Mouse (Mus musculus): Measurements from ENCODE around the gene Myt1l.
A peak's percentile ranks its signal among the peaks of the same experiment; 100 is the strongest.

Gene Myt1l

GRCm38 (mm10) chr12:29569311-29569710 lies 41.1 kb downstream of the Myt1l start:
- DNase-seq, result no peak

- DNase-seq, result peak in 1 of 2 experiments; percentile 47
Measured at GRCm38 (mm10) chr12:29570351-29570750, 42.2 kb downstream of the Myt1l start.

- no peak for DNase-seq
Measured at GRCm38 (mm10) chr12:29571613-29572012, 43.4 kb downstream of the Myt1l start.

GRCm38 (mm10) chr12:29593787-29594186 lies 65.6 kb downstream of the Myt1l start:
- DNase-seq, result peak; percentile 75 to 78

- DNase-seq, result peak; percentile 27 to 34
Measured at GRCm38 (mm10) chr12:29599916-29600315, 71.7 kb downstream of the Myt1l start.

GRCm38 (mm10) chr12:29601223-29601622 lies 73.0 kb downstream of the Myt1l start:
- no peak for DNase-seq

GRCm38 (mm10) chr12:29604659-29605058 lies 76.5 kb downstream of the Myt1l start:
- DNase-seq, result no peak

GRCm38 (mm10) chr12:29605124-29605523 lies 76.9 kb downstream of the Myt1l start:
- no peak for DNase-seq

GRCm38 (mm10) chr12:29606221-29606620 lies 78.0 kb downstream of the Myt1l start:
- no peak for DNase-seq

GRCm38 (mm10) chr12:29617746-29618145 lies 89.6 kb downstream of the Myt1l start:
- peak; percentile 73 to 82 for DNase-seq

GRCm38 (mm10) chr12:29621530-29621929 lies 93.3 kb downstream of the Myt1l start:
- DNase-seq, result no peak

GRCm38 (mm10) chr12:29627956-29628750 lies 100.0 kb downstream of the Myt1l start:
- peak; percentile 72 to 79 for DNase-seq

- no peak for DNase-seq
Measured at GRCm38 (mm10) chr12:29629875-29630538, 101.8 kb downstream of the Myt1l start.

- no peak for DNase-seq
Measured at GRCm38 (mm10) chr12:29634509-29634908, 106.3 kb downstream of the Myt1l start.

- DNase-seq, result peak; percentile 24 to 32
Measured at GRCm38 (mm10) chr12:29639543-29640196, 111.5 kb downstream of the Myt1l start.

GRCm38 (mm10) chr12:29640201-29640600 lies 112.0 kb downstream of the Myt1l start:
- DNase-seq, result no peak

GRCm38 (mm10) chr12:29642915-29643314 lies 114.7 kb downstream of the Myt1l start:
- DNase-seq, result no peak

GRCm38 (mm10) chr12:29644091-29644490 lies 115.9 kb downstream of the Myt1l start:
- no peak for DNase-seq

GRCm38 (mm10) chr12:29644721-29645120 lies 116.5 kb downstream of the Myt1l start:
- DNase-seq, result no peak

- no peak for DNase-seq
Measured at GRCm38 (mm10) chr12:29649510-29650152, 121.4 kb downstream of the Myt1l start.

- peak in 1 of 2 experiments; percentile 27 for DNase-seq
Measured at GRCm38 (mm10) chr12:29652516-29652915, 124.3 kb downstream of the Myt1l start.

- peak; percentile 66 to 68 for DNase-seq
Measured at GRCm38 (mm10) chr12:29655197-29655632, 127.0 kb downstream of the Myt1l start.

- no peak for DNase-seq
Measured at GRCm38 (mm10) chr12:29655673-29656072, 127.5 kb downstream of the Myt1l start.

Data from cerebellum, postnatal 14 days (tissue).